ENCODE assay signal across 24 mouse cellular contexts in genomic region chr3:63988722-63989440, GRCm38 (mm10).
"Had no signal": no experiment of that assay in that cellular context is flagged by ENCODE, and none has a peak within 500 bp of the region (broad histone marks: within the 10 kb centered on the region; RNA-seq: fewer than 3 reads in every experiment).

No protein-coding gene starts in this region.

- H3K4me2 ChIP-seq: heart, embryonic 12.5 days; hindbrain, embryonic 13.5 days; intestine, embryonic 15.5 days; limb, embryonic 12.5 days; liver, embryonic 11.5 days; liver, embryonic 13.5 days had no signal

- H3K4me1 ChIP-seq: heart, embryonic 10.5 days; heart, embryonic 12.5 days; hindbrain, embryonic 13.5 days; intestine, embryonic 15.5 days; limb, embryonic 10.5 days; limb, embryonic 12.5 days; liver, embryonic 13.5 days had no signal

- ATAC-seq: hindbrain, embryonic 16.5 days; inflammation-experienced regulatory T-cells, adult 6 months; intestine, embryonic 15.5 days; intestine, postnatal 0 days had no signal

- H3K9me3 ChIP-seq: heart, embryonic 10.5 days; heart, embryonic 12.5 days; hindbrain, embryonic 13.5 days; intestine, embryonic 15.5 days; limb, embryonic 10.5 days; limb, embryonic 12.5 days; liver, embryonic 13.5 days had no signal

- H3K9ac ChIP-seq: heart, embryonic 12.5 days; hindbrain, embryonic 13.5 days; intestine, embryonic 15.5 days; limb, embryonic 12.5 days; liver, embryonic 13.5 days had no signal

- H3K4me3 ChIP-seq: gastrocnemius, adult 2 months; heart, embryonic 10.5 days; heart, embryonic 12.5 days; hindbrain, embryonic 13.5 days; intestine, embryonic 15.5 days; left cerebral cortex, adult 2 months; limb, embryonic 10.5 days; limb, embryonic 12.5 days; liver, embryonic 13.5 days had no signal

- H3K27ac ChIP-seq: gastrocnemius, adult 2 months; heart, embryonic 10.5 days; hindbrain, embryonic 13.5 days; intestine, embryonic 15.5 days; left cerebral cortex, adult 2 months; limb, embryonic 10.5 days; limb, embryonic 12.5 days; liver, embryonic 13.5 days had no signal

- H3K27me3 ChIP-seq: heart, embryonic 12.5 days; hindbrain, embryonic 13.5 days; intestine, embryonic 15.5 days; limb, embryonic 12.5 days; liver, embryonic 13.5 days had no signal

- DNase-seq: gastrocnemius, adult 2 months; gastrocnemius, postnatal 10 days; gastrocnemius, postnatal 25 days; heart, adult 18-20 months; heart, postnatal 10 days; heart, postnatal 4 days; kidney, adult 18-20 months; kidney, adult 8-10 months; kidney, postnatal 10 days; kidney, postnatal 25 days; kidney, postnatal 4 days; liver; liver, embryonic 13.5 days had no signal
